Mouse (Mus musculus): ENCODE data around the gene Kcnh5. TPM values are rescaled to one million over a fixed set of nuclear protein-coding genes. Genes with fewer than 3 reads are reported as not detected.

Kcnh5 gene
- polyA plus RNA-seq (2014; fragmentation: Nextera tagmentation; extraction: Ambion mirVana), result 0.10 and 0.15 TPM in 2 replicates

- no peaks in the 10 kb centered on the region for H3K9me3 ChIP-seq (replicated peaks; ENCODE audit: control insufficient read depth, low read length)
- H3K9ac ChIP-seq (replicated peaks; ENCODE audit: low read length), result peak within 1 kb of the TSS; percentile 28
- H3K27me3 ChIP-seq (ENCODE audit: control insufficient read depth, insufficient read depth, low read length), result peaks cover 13% of the 10 kb centered on the region
- DNase-seq (ENCODE audit: low spot score) (peak; percentile 79), ATAC-seq (replicated peaks; ENCODE audit: insufficient number of reproducible peaks, low FRiP score, low TSS enrichment, low read depth) (peak; percentile 95)
- H3K36me3 ChIP-seq (replicated peaks; ENCODE audit: control insufficient read depth, insufficient read depth, low read depth, low read length), result no peaks in the 10 kb centered on the region
- WGBS, result 0% methylated on average over 49 of the region's 52 CpGs
- no peak within 1 kb of the TSS for H3K27ac ChIP-seq (replicated peaks; ENCODE audit: low read depth, low read length)
- H3K4me1 ChIP-seq (ENCODE audit: control insufficient read depth, insufficient read depth, low read length), result no peaks in the 10 kb centered on the region
- H3K4me2 ChIP-seq (ENCODE audit: low read depth, low read length), result peak within 1 kb of the TSS; percentile 89
- H3K4me3 ChIP-seq (ENCODE audit: low read depth, low read length), result peak within 1 kb of the TSS; percentile 47
Observed at GRCm38 (mm10) chr12:75176691-75177645, at the start of gene Kcnh5. Gene Kcnh5 (minus strand): TSS chr12:75177332.

- Histone ChIP-seq H3K36me3 (replicated peaks; ENCODE audit: control insufficient read depth, insufficient read depth, low read depth, low read length) (no peaks in the 10 kb centered on the region), H3K9ac (replicated peaks; ENCODE audit: low read length) (no peak overlapping the region), H3K4me1 (ENCODE audit: control insufficient read depth, insufficient read depth, low read length) (no peaks in the 10 kb centered on the region), H3K27ac (replicated peaks; ENCODE audit: low read depth, low read length) (no peak overlapping the region), H3K4me2 (ENCODE audit: low read depth, low read length) (no peak overlapping the region), H3K9me3 (replicated peaks; ENCODE audit: control insufficient read depth, low read length) (no peaks in the 10 kb centered on the region), H3K4me3 (ENCODE audit: low read depth, low read length) (no peak overlapping the region), H3K27me3 (ENCODE audit: control insufficient read depth, insufficient read depth, low read length) (no peaks in the 10 kb centered on the region)
- 69% methylated on average over 1 of the region's 1 CpGs for WGBS
- DNase-seq (ENCODE audit: low spot score) (no peak), ATAC-seq (replicated peaks; ENCODE audit: insufficient number of reproducible peaks, low FRiP score, low TSS enrichment, low read depth) (no peak)
Observed at GRCm38 (mm10) chr12:75223966-75224365, 46.8 kb upstream of the Kcnh5 start.

DNA sequence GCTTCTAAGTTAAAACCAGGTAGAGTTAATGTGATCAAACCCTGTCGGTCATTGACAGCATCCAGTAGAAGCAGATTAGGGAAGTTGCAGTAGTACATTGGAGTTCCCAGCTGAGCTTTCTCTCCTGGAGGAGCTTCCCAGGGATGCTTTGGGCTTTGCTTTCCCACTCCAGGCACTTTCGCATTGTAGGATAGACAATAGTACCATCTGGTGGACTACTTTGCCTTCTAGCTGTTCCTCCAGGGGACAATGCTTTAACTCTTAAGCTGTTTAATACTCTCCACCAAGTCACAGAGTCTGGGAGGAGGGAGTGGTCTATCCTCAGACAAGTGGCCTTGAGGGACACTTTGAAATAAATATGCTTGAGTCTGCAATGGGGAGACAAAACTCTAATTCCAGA lies 12.3 kb upstream of the Kcnh5 start:
- Histone ChIP-seq H3K27ac (replicated peaks; ENCODE audit: low read depth, low read length) (no peak overlapping the region), H3K9me3 (replicated peaks; ENCODE audit: control insufficient read depth, low read length) (no peaks in the 10 kb centered on the region), H3K27me3 (ENCODE audit: control insufficient read depth, insufficient read depth, low read length) (no peaks in the 10 kb centered on the region), H3K4me2 (ENCODE audit: low read depth, low read length) (no peak overlapping the region), H3K9ac (replicated peaks; ENCODE audit: low read length) (no peak overlapping the region), H3K36me3 (replicated peaks; ENCODE audit: control insufficient read depth, insufficient read depth, low read depth, low read length) (no peaks in the 10 kb centered on the region), H3K4me1 (ENCODE audit: control insufficient read depth, insufficient read depth, low read length) (no peaks in the 10 kb centered on the region), H3K4me3 (ENCODE audit: low read depth, low read length) (no peak overlapping the region)
- no peak for DNase-seq (ENCODE audit: low spot score)
- ATAC-seq (replicated peaks; ENCODE audit: insufficient number of reproducible peaks, low FRiP score, low TSS enrichment, low read depth), result no peak
- 55% methylated on average over 2 of the region's 2 CpGs for WGBS

- Histone ChIP-seq H3K9ac (replicated peaks; ENCODE audit: low read length) (no peak overlapping the region), H3K36me3 (replicated peaks; ENCODE audit: control insufficient read depth, insufficient read depth, low read depth, low read length) (no peaks in the 10 kb centered on the region), H3K27ac (replicated peaks; ENCODE audit: low read depth, low read length) (no peak overlapping the region), H3K4me2 (ENCODE audit: low read depth, low read length) (no peak overlapping the region), H3K4me1 (ENCODE audit: control insufficient read depth, insufficient read depth, low read length) (no peaks in the 10 kb centered on the region), H3K9me3 (replicated peaks; ENCODE audit: control insufficient read depth, low read length) (no peaks in the 10 kb centered on the region), H3K4me3 (ENCODE audit: low read depth, low read length) (no peak overlapping the region), H3K27me3 (ENCODE audit: control insufficient read depth, insufficient read depth, low read length) (peaks cover 3% of the 10 kb centered on the region; the same call in 1 of the 2 replicates)
- ATAC-seq (replicated peaks; ENCODE audit: insufficient number of reproducible peaks, low FRiP score, low TSS enrichment, low read depth), result no peak
- WGBS, result 73% methylated on average over 7 of the region's 7 CpGs
- DNase-seq (ENCODE audit: low spot score), result no peak
Observed at GRCm38 (mm10) chr12:75182646-75183045, 5.5 kb upstream of the Kcnh5 start.

DNA sequence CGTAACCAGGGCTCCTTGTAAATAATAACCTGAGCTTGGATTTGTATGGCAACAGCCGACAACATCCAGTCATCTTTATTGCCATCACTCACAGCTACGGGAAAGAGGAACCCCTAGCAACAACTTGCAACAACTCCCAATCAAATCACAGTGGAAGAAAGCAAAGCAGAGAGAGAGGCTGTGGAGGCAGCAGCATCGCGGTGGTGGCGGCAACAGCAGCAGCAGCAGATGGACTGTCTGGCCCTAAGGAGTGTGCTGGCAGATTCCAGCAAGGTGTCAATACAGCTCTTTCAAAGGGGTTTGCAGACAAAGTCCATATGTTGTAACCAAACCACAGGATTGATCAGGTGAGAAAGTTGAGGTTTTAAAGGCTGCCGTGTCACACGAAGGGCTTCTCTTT lies 2.4 kb upstream of the Kcnh5 start:
- Histone ChIP-seq H3K4me2 (ENCODE audit: low read depth, low read length) (no peak overlapping the region), H3K4me1 (ENCODE audit: control insufficient read depth, insufficient read depth, low read length) (no peaks in the 10 kb centered on the region), H3K36me3 (replicated peaks; ENCODE audit: control insufficient read depth, insufficient read depth, low read depth, low read length) (no peaks in the 10 kb centered on the region), H3K9me3 (replicated peaks; ENCODE audit: control insufficient read depth, low read length) (no peaks in the 10 kb centered on the region), H3K9ac (replicated peaks; ENCODE audit: low read length) (no peak overlapping the region), H3K27me3 (ENCODE audit: control insufficient read depth, insufficient read depth, low read length) (peaks cover 13% of the 10 kb centered on the region), H3K27ac (replicated peaks; ENCODE audit: low read depth, low read length) (no peak overlapping the region), H3K4me3 (ENCODE audit: low read depth, low read length) (no peak overlapping the region)
- 52% methylated on average over 8 of the region's 8 CpGs for WGBS
- DNase-seq (ENCODE audit: low spot score) (no peak), ATAC-seq (replicated peaks; ENCODE audit: insufficient number of reproducible peaks, low FRiP score, low TSS enrichment, low read depth) (no peak)

GRCm38 (mm10) chr12:75177646-75178030 lies 506 bp upstream of the Kcnh5 start:
- Histone ChIP-seq H3K36me3 (replicated peaks; ENCODE audit: control insufficient read depth, insufficient read depth, low read depth, low read length) (no peaks in the 10 kb centered on the region), H3K27ac (replicated peaks; ENCODE audit: low read depth, low read length) (no peak overlapping the region), H3K9me3 (replicated peaks; ENCODE audit: control insufficient read depth, low read length) (no peaks in the 10 kb centered on the region), H3K4me3 (ENCODE audit: low read depth, low read length) (peak overlapping the region; percentile 47), H3K4me1 (ENCODE audit: control insufficient read depth, insufficient read depth, low read length) (no peaks in the 10 kb centered on the region), H3K27me3 (ENCODE audit: control insufficient read depth, insufficient read depth, low read length) (peaks cover 13% of the 10 kb centered on the region), H3K4me2 (ENCODE audit: low read depth, low read length) (peak overlapping the region; percentile 89), H3K9ac (replicated peaks; ENCODE audit: low read length) (no peak overlapping the region)
- 1% methylated on average over 13 of the region's 13 CpGs for WGBS
- no peak for ATAC-seq (replicated peaks; ENCODE audit: insufficient number of reproducible peaks, low FRiP score, low TSS enrichment, low read depth)
- DNase-seq (ENCODE audit: low spot score), result peak; percentile 19

GRCm38 (mm10) chr12:75175931-75176565 lies 1.1 kb downstream of the Kcnh5 start:
- H3K27me3 ChIP-seq (ENCODE audit: control insufficient read depth, insufficient read depth, low read length), result peaks cover 13% of the 10 kb centered on the region
- DNase-seq (ENCODE audit: low spot score), result no peak
- no peak overlapping the region for H3K27ac ChIP-seq (replicated peaks; ENCODE audit: low read depth, low read length)
- H3K4me1 ChIP-seq (ENCODE audit: control insufficient read depth, insufficient read depth, low read length), result no peaks in the 10 kb centered on the region
- H3K9me3 ChIP-seq (replicated peaks; ENCODE audit: control insufficient read depth, low read length), result no peaks in the 10 kb centered on the region
- H3K36me3 ChIP-seq (replicated peaks; ENCODE audit: control insufficient read depth, insufficient read depth, low read depth, low read length), result no peaks in the 10 kb centered on the region
- peak overlapping the region; percentile 47 for H3K4me3 ChIP-seq (ENCODE audit: low read depth, low read length)
- 2% methylated on average over 19 of the region's 19 CpGs for WGBS
- ATAC-seq (replicated peaks; ENCODE audit: insufficient number of reproducible peaks, low FRiP score, low TSS enrichment, low read depth), result peak; percentile 46; the same call in 1 of the 2 replicates
- H3K4me2 ChIP-seq (ENCODE audit: low read depth, low read length), result peak overlapping the region; percentile 89
- H3K9ac ChIP-seq (replicated peaks; ENCODE audit: low read length), result peak overlapping the region; percentile 28

GRCm38 (mm10) chr12:75170970-75171369 lies 6.2 kb downstream of the Kcnh5 start:
- no peaks in the 10 kb centered on the region for H3K4me1 ChIP-seq (ENCODE audit: control insufficient read depth, insufficient read depth, low read length)
- peaks cover 5% of the 10 kb centered on the region for H3K27me3 ChIP-seq (ENCODE audit: control insufficient read depth, insufficient read depth, low read length)
- DNase-seq (ENCODE audit: low spot score), result peak; percentile 45
- no peak overlapping the region for H3K9ac ChIP-seq (replicated peaks; ENCODE audit: low read length)
- H3K4me2 ChIP-seq (ENCODE audit: low read depth, low read length), result no peak overlapping the region
- H3K36me3 ChIP-seq (replicated peaks; ENCODE audit: control insufficient read depth, insufficient read depth, low read depth, low read length), result no peaks in the 10 kb centered on the region
- H3K9me3 ChIP-seq (replicated peaks; ENCODE audit: control insufficient read depth, low read length), result no peaks in the 10 kb centered on the region
- H3K4me3 ChIP-seq (ENCODE audit: low read depth, low read length), result no peak overlapping the region
- no peak overlapping the region for H3K27ac ChIP-seq (replicated peaks; ENCODE audit: low read depth, low read length)
- 27% methylated on average over 2 of the region's 2 CpGs for WGBS
- ATAC-seq (replicated peaks; ENCODE audit: insufficient number of reproducible peaks, low FRiP score, low TSS enrichment, low read depth), result no peak
